Mouse (Mus musculus) duodenum, adult 2 months (tissue): ENCODE results near the gene Gm498. TPM values are rescaled to one million over a fixed set of nuclear protein-coding genes. Genes with fewer than 3 reads are reported as not detected.

Experiments used
- polyA plus RNA-seq: library from polyadenylated mRNA; depleted of rRNA; stranded (reverse); fragments of >200 nt; gene quantifications from 2 replicates; pipeline ENCODE4 v1.2.3, GENCODE M21; 2012; ENCODE audit warnings: low replicate concordance; rRNA removed

Gm498 gene
- not detected in 2 replicates for polyA plus RNA-seq

GRCm38 (mm10) chr7:143866538-143866937 lies at the start of gene Gm498:
Gene Gm498 (plus strand): TSS chr7:143866838.

GRCm38 (mm10) chr7:143822375-143823265 lies 44.0 kb upstream of the Gm498 start, which contains the start of the genes Nadsyn1 and Dhcr7:
Gene Nadsyn1 (minus strand): TSS chr7:143822849.
Gene Dhcr7 (plus strand): TSS chr7:143823145.

Other genes starting within 250 kb of the Gm498 start
- 0.02 and 0.12 TPM in 2 replicates for gene Tnfrsf26, start 238.1 kb upstream of the Gm498 start, polyA plus RNA-seq
- 0.84 and 0.94 TPM in 2 replicates for gene Tnfrsf22, start 217.2 kb upstream of the Gm498 start, polyA plus RNA-seq
- gene Tnfrsf23, start 181.0 kb upstream of the Gm498 start, polyA plus RNA-seq, result 0.85 and 1.8 TPM in 2 replicates
- gene Osbpl5, start 109.9 kb upstream of the Gm498 start, polyA plus RNA-seq, result 16.8 and 23.8 TPM in 2 replicates
- gene Mrgprg, start 99.8 kb upstream of the Gm498 start, polyA plus RNA-seq, result not detected in 2 replicates
- 1.3 and 1.4 TPM in 2 replicates for gene Mrgpre, start 82.3 kb upstream of the Gm498 start, polyA plus RNA-seq
- 46.5 and 59.1 TPM in 2 replicates for gene Nadsyn1, start 44.0 kb upstream of the Gm498 start, polyA plus RNA-seq
- gene Dhcr7, start 43.7 kb upstream of the Gm498 start, polyA plus RNA-seq, result 80.9 and 106 TPM in 2 replicates
- gene Shank2, start 135.1 kb downstream of the Gm498 start, polyA plus RNA-seq, result 1.8 and 4.8 TPM in 2 replicates